ENCODE assay signal across 20 mouse cellular contexts in the genomic region with DNA sequence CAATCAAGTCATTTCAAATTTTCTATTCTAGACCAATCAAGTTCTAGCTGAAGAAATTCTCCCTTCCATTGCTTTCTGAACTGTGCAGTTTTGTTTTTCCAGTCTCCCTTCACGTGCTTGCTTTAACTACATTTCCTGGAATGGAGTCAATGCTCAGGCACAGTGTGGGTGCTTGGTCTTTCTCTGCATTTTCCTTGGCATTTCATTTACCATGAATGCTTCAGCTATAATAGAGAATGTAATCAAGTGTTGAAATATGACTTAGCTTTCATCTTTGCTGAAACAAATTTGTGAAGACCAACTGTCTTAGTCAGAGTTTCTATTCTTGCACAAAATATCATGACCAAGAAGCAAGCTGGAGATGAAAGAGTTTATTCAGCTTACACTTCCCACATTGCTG. TPM values are rescaled to one million over a fixed set of nuclear protein-coding genes. Genes with fewer than 3 reads are reported as not detected.
DNase-seq lines count a peak whose midpoint lies in the region; ATAC-seq lines count a peak whose summit lies in the region.
"Had no signal": no experiment of that assay in that cellular context is flagged by ENCODE, and none has a peak within 500 bp of the region (broad histone marks: within the 10 kb centered on the region; RNA-seq: fewer than 3 reads in every experiment).

No protein-coding gene starts in this region.

- no peak for DNase-seq in frontal cortex, postnatal 25 days (ENCODE audit: low spot score in 2 of 2)
- peak; percentile 19 for DNase-seq in heart, adult 11 months
- no peak for DNase-seq in heart, postnatal 36 days
- DNase-seq in brain, adult 2 months (ENCODE audit: low read depth, low spot score): peak; percentile 57
- DNase-seq in embryo, embryonic 10 days (ENCODE audit: low spot score): no peak
- DNase-seq: adrenal gland, adult 2 months; adrenal gland, adult 8-10 months; adrenal gland, postnatal 10 days; adrenal gland, postnatal 14 days; adrenal gland, postnatal 25 days; adrenal gland, postnatal 36 days; B cell, adult 2 months; cerebellum, adult 11 months; cerebellum, adult 11-12 months; cerebellum, adult 18-20 months; cerebellum, adult 2 months had no signal

- intact Hi-C loops in heart, postnatal 36 days (cut with DNase I): no loop called here

- ATAC-seq in frontal cortex, adult (ENCODE audit: low TSS enrichment): peak; percentile 33
- ATAC-seq: activated CD4-positive, CD25-positive, alpha-beta regulatory T cell, adult 4 months; CD4-positive, CD25-positive, alpha-beta regulatory T cell, adult 4 months; Patski had no signal

RNA-seq across cellular contexts. Expression of gene Arl4a, which starts 58.0 kb away (rescaled TPM):
- 10 to 100 TPM; 21.1 to 28.3 TPM for total RNA-seq in heart, postnatal 36 days (2021)

Comparison
In these comparisons a context has a peak if more than half of its experiments do, and no peak if none do; other contexts are left out.
1. DNase-seq: peak in heart, adult 11 months (single experiment) and brain, adult 2 months (single experiment); none in frontal cortex, postnatal 25 days (0 of 2), heart, postnatal 36 days (0 of 2) and embryo, embryonic 10 days (single experiment).